Mouse (Mus musculus) liver, embryonic 14.5 days (tissue): ENCODE measurements around the gene Cyp2t4. TPM values are rescaled to one million over a fixed set of nuclear protein-coding genes. Genes with fewer than 3 reads are reported as not detected.
A peak's percentile ranks its signal among the peaks of the same experiment; 100 is the strongest.

ENCODE experiments used
- ATAC-seq: fragments of 200-750 bp; cut with Nextera tagmentation; 2 replicates; pipeline ENCODE4 v1.8.0; 2017; ENCODE audit warnings: moderate number of reproducible peaks, mild to moderate bottlenecking, moderate library complexity; ENCODE audit not compliant: insufficient read depth
- DNase-seq, 3 experiments: peaks; one replicate each; pipeline ENCODE4 v3.0.0-alpha.2; 2012 to 2013; ENCODE audit warnings: low read depth in 3 of 3, low spot score in 3 of 3
- H3K27ac ChIP-seq: fragments of 300-500 bp; sonication (generic); 2 replicates; pipeline ENCODE4 v1.5.1; 2014; ENCODE audit warnings: moderate library complexity, mild to moderate bottlenecking, control low read depth, inconsistent platforms
- H3K27me3 ChIP-seq: fragments of 300-500 bp; sonication (generic); 2 replicates; pipeline ENCODE4 v1.6.1; 2014; ENCODE audit warnings: mild to moderate bottlenecking, low read length, moderate library complexity; ENCODE audit not compliant: control insufficient read depth, insufficient read depth
- H3K36me3 ChIP-seq: fragments of 300-500 bp; sonication (generic); replicated peaks from 2 replicates; pipeline ENCODE4 v1.6.1; 2014; ENCODE audit warnings: low read depth; ENCODE audit not compliant: control insufficient read depth, insufficient read depth
- H3K4me1 ChIP-seq, 2 experiments: fragments of 200-500 bp in 1 of 2; fragments of 300-500 bp in 1 of 2; sonication (generic) in 1 of 2; replicated peaks; 2 replicates each; pipeline ENCODE4 v1.6.1; 2012 to 2014; ENCODE audit warnings: antibody characterized with exemption in 1 of 2, inconsistent platforms in 1 of 2, low read length in 1 of 2; ENCODE audit not compliant: control insufficient read depth in 2 of 2, insufficient read depth in 2 of 2
- H3K4me2 ChIP-seq: fragments of 300-500 bp; sonication (generic); 2 replicates; pipeline ENCODE4 v1.6.1; 2014; ENCODE audit warnings: low read depth, mild to moderate bottlenecking, control low read depth, moderate library complexity
- H3K4me3 ChIP-seq, 2 experiments: fragments of 200-500 bp in 1 of 2; fragments of 300-500 bp in 1 of 2; sonication (generic) in 1 of 2; 2 replicates each; pipeline ENCODE4 v1.5.1; 2012 to 2014; ENCODE audit warnings: low read depth in 2 of 2, low read length in 2 of 2, mild to moderate bottlenecking in 2 of 2, control low read depth in 1 of 2, inconsistent platforms in 1 of 2, moderate library complexity in 1 of 2; ENCODE audit not compliant: insufficient read depth in 1 of 2
- H3K9ac ChIP-seq: fragments of 300-500 bp; sonication (generic); replicated peaks from 2 replicates; pipeline ENCODE4 v1.6.1; 2014; ENCODE audit warnings: mild to moderate bottlenecking, control low read depth, moderate library complexity
- H3K9me3 ChIP-seq: fragments of 300-500 bp; sonication (generic); 2 replicates; pipeline ENCODE4 v1.6.1; 2016; ENCODE audit warnings: low read length, mixed read lengths; ENCODE audit not compliant: control insufficient read depth
- CTCF ChIP-seq: IDR thresholded peaks from 2 replicates; pipeline ENCODE4 v1.5.1; 2016; ENCODE audit warnings: antibody characterized with exemption, low read depth, control low read depth
- EP300 ChIP-seq: IDR thresholded peaks from 2 replicates; pipeline ENCODE4 v1.6.1; 2016; ENCODE audit warnings: antibody characterized with exemption, low read depth
- WGBS: fragments of 180-500 bp; shearing (Covaris S2); extraction: QIAGEN DNeasy Blood & Tissue Kit; methylation state at CpG from one replicate; pipeline ENCODE4 v1.1.7; 2014; ENCODE audit not compliant: insufficient replicate concordance; 5-methylcytosine and 5-hydroxymethylcytosine counted together
- polyA plus RNA-seq, 2 experiments: library from polyadenylated mRNA; depleted of rRNA in 1 of 2; stranded (reverse) in 1 of 2; unstranded in 1 of 2; fragments of >200 nt; fragmentation: Nextera tagmentation in 1 of 2; extraction: Ambion mirVana in 1 of 2; gene quantifications; 2 replicates each; pipeline versions ENCODE4 v1.2.1 to v1.2.3; 2012 to 2014

The Cyp2t4 gene
- polyA plus RNA-seq, 2 experiments: not detected

DNA sequence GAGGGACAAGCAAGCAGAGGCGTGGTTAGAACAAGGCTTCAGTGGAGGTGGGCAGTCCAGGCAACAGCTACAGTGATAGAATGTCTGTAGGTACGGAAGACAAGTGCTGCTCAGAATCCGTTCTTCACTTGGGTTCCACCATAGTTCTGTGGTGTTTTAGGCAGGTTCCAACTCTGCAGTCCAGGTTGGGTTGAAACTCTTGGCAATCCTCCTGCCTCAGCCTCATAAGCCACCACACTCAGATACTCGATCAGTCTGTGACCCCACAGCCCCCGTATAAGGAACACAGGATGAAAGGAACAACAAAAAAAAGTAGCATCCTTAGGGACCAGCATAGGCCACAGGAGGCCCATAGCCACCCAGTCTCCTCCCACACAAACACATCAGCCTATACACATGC, 38.9 kb downstream of the Cyp2t4 start:
- ATAC-seq: no peak
- 76% methylated on average over 5 of the region's 5 CpGs for WGBS
- TF ChIP-seq EP300 (no peak), CTCF (no peak)

DNA sequence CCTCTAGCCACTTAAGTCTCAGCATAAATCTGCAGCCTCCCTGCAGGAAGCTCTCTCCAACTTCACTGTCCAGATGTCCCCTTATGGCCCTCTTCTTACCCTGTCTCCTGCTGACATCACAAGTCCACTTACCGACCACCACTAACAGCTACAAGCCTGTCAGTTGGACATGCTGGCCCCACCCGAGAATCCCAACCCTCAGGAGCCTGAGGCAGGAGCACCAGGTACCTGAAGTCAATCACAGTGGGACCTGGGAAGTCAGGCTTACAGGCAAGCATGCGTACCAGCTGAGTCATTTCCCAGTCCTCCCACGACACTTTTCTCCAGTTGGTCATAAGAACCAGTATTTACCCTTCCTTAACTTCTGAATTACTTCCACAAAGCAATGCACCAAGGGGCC, 40.2 kb downstream of the Cyp2t4 start:
- DNase-seq (no peak), ATAC-seq (no peak)
- TF ChIP-seq CTCF: no peak
- TF ChIP-seq EP300: no peak
- Histone ChIP-seq H3K9ac (no peak overlapping the region), H3K9me3 (no peaks in the 10 kb centered on the region), H3K4me3 (no peak overlapping the region), H3K27ac (no peak overlapping the region), H3K4me1 (peaks cover 11 to 16% of the 10 kb centered on the region in 2 experiments), H3K36me3 (peaks cover 45% of the 10 kb centered on the region), H3K27me3 (no peaks in the 10 kb centered on the region), H3K4me2 (no peak overlapping the region)
- WGBS: 67% methylated on average over 4 of the region's 4 CpGs

More for the DNA sequence above, 38.9 kb downstream of the Cyp2t4 start:
- peaks cover 52% of the 10 kb centered on the region for H3K36me3 ChIP-seq
- H3K27me3 ChIP-seq: no peaks in the 10 kb centered on the region
- no peak overlapping the region for H3K4me3 ChIP-seq
- no peak for DNase-seq
- H3K9ac ChIP-seq: no peak overlapping the region
- no peak overlapping the region for H3K27ac ChIP-seq
- no peaks in the 10 kb centered on the region for H3K9me3 ChIP-seq
- peaks cover 11 to 16% of the 10 kb centered on the region in 2 experiments for H3K4me1 ChIP-seq
- no peak overlapping the region for H3K4me2 ChIP-seq

- DNase-seq (peak; percentile 99 to 100 (median 100)), ATAC-seq (peak; percentile 98)
- peak within 1 kb of the TSS; percentile 90 to 93 for H3K4me3 ChIP-seq
- H3K9ac ChIP-seq: peak within 1 kb of the TSS; percentile 83
- peak within 1 kb of the TSS; percentile 86 for H3K4me2 ChIP-seq
- peaks cover 11 to 16% of the 10 kb centered on the region in 2 experiments for H3K4me1 ChIP-seq
- H3K27me3 ChIP-seq: no peaks in the 10 kb centered on the region
- peaks cover 28% of the 10 kb centered on the region for H3K36me3 ChIP-seq
- no peaks in the 10 kb centered on the region for H3K9me3 ChIP-seq
- WGBS: under 1% methylated on average over 64 of the region's 64 CpGs
- peak within 1 kb of the TSS; percentile 90 for H3K27ac ChIP-seq
- no peak for TF ChIP-seq EP300
- no peak for TF ChIP-seq CTCF
Observed at GRCm38 (mm10) chr7:27195681-27196611, 42.4 kb downstream of the Cyp2t4 start, which contains the start of the genes BC024978 and Snrpa. BC024978 (plus strand) TSS chr7:27195781. Snrpa (minus strand) TSS chr7:27196271.

DNA sequence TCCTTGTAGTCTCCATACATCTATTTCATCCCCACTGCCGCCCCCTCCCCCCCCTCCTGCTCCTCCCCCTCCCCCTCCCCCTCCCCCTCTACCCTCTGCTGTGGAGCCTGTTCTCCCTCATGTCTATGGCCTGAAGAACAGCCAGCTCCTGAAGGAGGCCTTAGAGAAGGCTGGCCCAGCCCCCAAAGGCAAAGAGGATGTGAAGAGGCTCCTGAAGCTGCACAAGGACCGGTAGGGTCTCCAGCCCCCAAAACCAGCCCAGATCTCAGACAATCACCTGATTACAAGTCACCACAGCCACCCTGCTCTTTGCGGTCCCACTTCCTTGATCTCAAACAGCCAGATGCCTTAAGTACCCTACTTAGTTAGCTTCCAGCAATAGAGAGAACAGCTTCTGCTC, 43.6 kb downstream of the Cyp2t4 start:
- peak overlapping the region; percentile 86; the same call in 1 of the 2 replicates for H3K4me2 ChIP-seq
- 62% methylated on average over 3 of the region's 3 CpGs for WGBS
- peaks cover 16% of the 10 kb centered on the region for H3K36me3 ChIP-seq
- H3K27ac ChIP-seq: no peak overlapping the region
- H3K4me1 ChIP-seq: peaks cover 11 to 16% of the 10 kb centered on the region in 2 experiments
- no peak overlapping the region for H3K4me3 ChIP-seq
- ATAC-seq (no peak), DNase-seq (no peak)
- no peaks in the 10 kb centered on the region for H3K27me3 ChIP-seq
- TF ChIP-seq CTCF (no peak), EP300 (no peak)
- no peak overlapping the region; the same call in 1 of the 2 replicates for H3K9ac ChIP-seq
- H3K9me3 ChIP-seq: no peaks in the 10 kb centered on the region

DNA sequence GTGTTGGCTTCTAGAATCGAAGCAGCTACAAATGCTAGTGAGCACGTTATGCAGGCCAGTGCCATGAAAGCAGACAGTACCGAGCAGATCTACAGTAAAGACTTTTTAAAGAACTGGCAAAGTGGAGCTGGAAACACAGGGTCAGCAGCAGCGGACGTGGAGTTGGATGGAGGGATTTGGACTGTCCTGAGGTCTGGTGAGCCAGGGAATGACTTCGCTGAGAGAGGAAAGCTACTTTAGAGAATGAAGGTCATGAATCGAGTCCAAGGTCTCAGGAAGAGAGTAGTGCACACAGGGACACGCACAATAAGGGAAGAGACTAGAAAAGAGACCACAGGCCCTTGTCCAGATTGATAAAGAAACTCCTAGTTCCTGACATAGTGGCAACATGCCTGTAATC, 44.1 kb downstream of the Cyp2t4 start:
- 74% methylated on average over 8 of the region's 8 CpGs for WGBS
- H3K36me3 ChIP-seq: peaks cover 11% of the 10 kb centered on the region
- H3K4me3 ChIP-seq: no peak overlapping the region
- no peaks in the 10 kb centered on the region for H3K9me3 ChIP-seq
- H3K27ac ChIP-seq: no peak overlapping the region
- no peaks in the 10 kb centered on the region for H3K27me3 ChIP-seq
- H3K4me1 ChIP-seq: peaks cover 11 to 16% of the 10 kb centered on the region in 2 experiments
- no peak overlapping the region for H3K4me2 ChIP-seq
- H3K9ac ChIP-seq: no peak overlapping the region; the same call in 1 of the 2 replicates
- DNase-seq (no peak), ATAC-seq (no peak)
- no peak for TF ChIP-seq EP300
- no peak for TF ChIP-seq CTCF
